Mouse (Mus musculus) embryonic facial prominence, embryonic 13.5 days (tissue): ENCODE measurements at regions not wholly inside any gene's neighbourhood (a gene's known extent, or its start where the extent isn't known, plus 50 kb on each side); places are given as distances from the start of the nearest gene placed in this dataset.
"Not testable (repeated sequence)": the region's sequence is repeated elsewhere in the genome, so short reads cannot be mapped to it uniquely, and the experiment has no call there.

Experiments
- ATAC-seq: fragments of 200-750 bp; cut with Nextera tagmentation; 2 replicates; pipeline ENCODE4 v1.8.0; 2017; ENCODE audit warnings: low read depth; ENCODE audit not compliant: insufficient number of reproducible peaks, insufficient read depth, low FRiP score, low TSS enrichment
- H3K27ac ChIP-seq: fragments of 300-500 bp; sonication (generic); 2 replicates; pipeline ENCODE4 v1.5.1; 2015; ENCODE audit warnings: moderate library complexity, mild to moderate bottlenecking, inconsistent platforms
- H3K27me3 ChIP-seq: fragments of 300-500 bp; sonication (generic); 2 replicates; pipeline ENCODE4 v1.6.1; 2015; ENCODE audit warnings: mild to moderate bottlenecking, inconsistent platforms
- H3K36me3 ChIP-seq: fragments of 300-500 bp; sonication (generic); 2 replicates; pipeline ENCODE4 v1.6.1; 2015; ENCODE audit warnings: mild to moderate bottlenecking, inconsistent platforms
- H3K4me1 ChIP-seq: fragments of 300-500 bp; sonication (generic); 2 replicates; pipeline ENCODE4 v1.6.1; 2015; ENCODE audit warnings: inconsistent platforms
- H3K4me2 ChIP-seq: fragments of 300-500 bp; sonication (generic); 2 replicates; pipeline ENCODE4 v1.6.1; 2015; ENCODE audit warnings: moderate library complexity, mild to moderate bottlenecking, inconsistent platforms
- H3K4me3 ChIP-seq: fragments of 300-500 bp; sonication (generic); 2 replicates; pipeline ENCODE4 v1.5.1; 2015; ENCODE audit warnings: mild to moderate bottlenecking, inconsistent platforms
- H3K9ac ChIP-seq: fragments of 300-500 bp; sonication (generic); 2 replicates; pipeline ENCODE4 v1.6.1; 2015; ENCODE audit warnings: mild to moderate bottlenecking, inconsistent platforms
- H3K9me3 ChIP-seq: fragments of 300-500 bp; sonication (generic); 2 replicates; pipeline ENCODE4 v1.6.1; 2016; ENCODE audit warnings: inconsistent platforms
- WGBS: fragments of 180-500 bp; shearing (Covaris S2); methylation state at CpG from one replicate; pipeline ENCODE4 v1.1.7; 2015; ENCODE audit warnings: mixed read lengths; 5-methylcytosine and 5-hydroxymethylcytosine counted together

DNA sequence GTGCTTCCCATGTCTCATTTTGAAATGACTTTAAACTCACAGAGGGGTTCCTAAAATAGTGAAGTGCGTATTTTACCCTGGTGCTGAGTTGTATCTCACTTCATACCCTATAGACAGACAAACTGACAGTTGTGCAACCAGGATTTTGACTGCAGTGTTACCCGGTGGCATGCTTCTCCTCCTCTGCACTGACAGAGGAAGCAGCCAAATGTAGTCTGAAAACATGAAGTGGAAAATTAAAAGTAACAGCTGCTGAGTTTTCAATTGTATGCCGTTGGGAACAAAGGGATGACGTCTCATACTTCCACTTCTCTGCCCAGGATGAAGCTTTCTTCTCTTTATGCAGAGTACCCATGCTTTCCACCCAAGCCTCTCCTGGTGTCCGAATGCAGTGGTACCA is 155.0 kb downstream of the Wdr11 start:
- H3K27ac ChIP-seq, result peak overlapping the region; percentile 79
- H3K27me3 ChIP-seq, result no peaks in the 10 kb centered on the region
- H3K9ac ChIP-seq, result no peak overlapping the region
- no peak overlapping the region for H3K4me3 ChIP-seq
- 59% methylated on average over 5 of the region's 5 CpGs for WGBS
- no peak for ATAC-seq
- H3K4me2 ChIP-seq, result no peak overlapping the region
- no peaks in the 10 kb centered on the region for H3K36me3 ChIP-seq
- H3K4me1 ChIP-seq, result peaks cover 49% of the 10 kb centered on the region
- H3K9me3 ChIP-seq, result 0 out of 2 replicates have a peak, but pooled peaks cover 8% of the 10 kb centered on the region

GRCm38 (mm10) chr7:129750936-129751335 is 159.3 kb downstream of the Wdr11 start:
- peak overlapping the region; percentile 68 for H3K27ac ChIP-seq
- no peak for ATAC-seq

GRCm38 (mm10) chr7:129754737-129755136 is 163.1 kb downstream of the Wdr11 start:
- Histone ChIP-seq H3K9me3 (peaks cover 3% of the 10 kb centered on the region; the same call in 1 of the 2 replicates), H3K9ac (no peak overlapping the region), H3K27ac (no peak overlapping the region), H3K4me1 (peaks cover 19% of the 10 kb centered on the region), H3K4me2 (no peak overlapping the region), H3K4me3 (no peak overlapping the region), H3K36me3 (no peaks in the 10 kb centered on the region), H3K27me3 (no peaks in the 10 kb centered on the region)
- WGBS, result 73% methylated on average over 5 of the region's 5 CpGs
- ATAC-seq, result no peak

More at GRCm38 (mm10) chr7:129750936-129751335, 159.3 kb downstream of the Wdr11 start:
- no peak overlapping the region for H3K4me2 ChIP-seq
- H3K36me3 ChIP-seq, result no peaks in the 10 kb centered on the region
- no peak overlapping the region for H3K4me3 ChIP-seq
- H3K9me3 ChIP-seq, result 0 out of 2 replicates have a peak, but pooled peaks cover 8% of the 10 kb centered on the region
- H3K9ac ChIP-seq, result no peak overlapping the region
- peaks cover 24% of the 10 kb centered on the region for H3K4me1 ChIP-seq
- no peaks in the 10 kb centered on the region for H3K27me3 ChIP-seq

DNA sequence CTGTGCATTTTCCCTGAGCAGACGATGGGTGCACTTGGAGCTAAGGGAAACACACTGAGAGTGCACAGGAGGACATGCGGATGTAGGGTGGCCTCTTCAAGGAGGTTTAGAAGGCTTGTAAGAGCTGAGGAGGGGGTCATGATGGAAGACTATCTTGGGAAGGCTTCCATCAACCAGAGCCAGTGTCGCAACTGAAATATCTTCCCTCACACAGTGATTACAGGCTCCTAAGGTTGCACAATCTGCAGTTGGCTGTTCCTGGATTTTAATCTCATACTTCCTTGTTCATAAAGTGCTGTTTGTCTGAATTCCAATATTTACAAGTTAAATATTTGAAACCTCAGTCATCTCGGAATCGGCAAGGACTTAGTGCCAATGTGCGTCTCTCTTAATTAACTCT is 164.5 kb downstream of the Wdr11 start:
- Histone ChIP-seq H3K27me3 (no peaks in the 10 kb centered on the region), H3K9me3 (peaks cover 3% of the 10 kb centered on the region; the same call in 1 of the 2 replicates), H3K27ac (no peak overlapping the region), H3K9ac (no peak overlapping the region), H3K4me2 (no peak overlapping the region), H3K36me3 (no peaks in the 10 kb centered on the region), H3K4me3 (no peak overlapping the region), H3K4me1 (peaks cover 23% of the 10 kb centered on the region)
- no peak for ATAC-seq
- 89% methylated on average over 6 of the region's 6 CpGs for WGBS

GRCm38 (mm10) chr7:129759848-129760247 is 168.2 kb downstream of the Wdr11 start:
- H3K4me1 ChIP-seq, result peaks cover 33% of the 10 kb centered on the region
- H3K9ac ChIP-seq, result no peak overlapping the region
- no peak overlapping the region for H3K4me2 ChIP-seq
- ATAC-seq, result no peak
- no peak overlapping the region for H3K4me3 ChIP-seq
- 53% methylated on average over 4 of the region's 4 CpGs for WGBS
- H3K9me3 ChIP-seq, result peaks cover 3% of the 10 kb centered on the region; the same call in 1 of the 2 replicates
- H3K36me3 ChIP-seq, result no peaks in the 10 kb centered on the region
- peak overlapping the region; percentile 79 for H3K27ac ChIP-seq
- H3K27me3 ChIP-seq, result no peaks in the 10 kb centered on the region

- no peak overlapping the region for H3K9ac ChIP-seq
- H3K27ac ChIP-seq, result peak overlapping the region; percentile 79
- no peaks in the 10 kb centered on the region for H3K27me3 ChIP-seq
- 88% methylated on average over 2 of the region's 2 CpGs for WGBS
- no peak overlapping the region for H3K4me3 ChIP-seq
- peaks cover 34% of the 10 kb centered on the region for H3K4me1 ChIP-seq
- peaks cover 3% of the 10 kb centered on the region; the same call in 1 of the 2 replicates for H3K9me3 ChIP-seq
- H3K4me2 ChIP-seq, result no peak overlapping the region
- no peak for ATAC-seq
- H3K36me3 ChIP-seq, result no peaks in the 10 kb centered on the region
Observed at GRCm38 (mm10) chr7:129760386-129760785, 168.7 kb downstream of the Wdr11 start.

- H3K27me3 ChIP-seq, result no peaks in the 10 kb centered on the region
- H3K36me3 ChIP-seq, result no peaks in the 10 kb centered on the region
- peaks cover 36% of the 10 kb centered on the region for H3K4me1 ChIP-seq
- no peak overlapping the region for H3K4me3 ChIP-seq
- no peak overlapping the region for H3K9ac ChIP-seq
- 29% methylated on average over 5 of the region's 5 CpGs for WGBS
- H3K27ac ChIP-seq, result peak overlapping the region; percentile 30; the same call in 1 of the 2 replicates
- ATAC-seq, result no peak
- no peak overlapping the region for H3K4me2 ChIP-seq
- H3K9me3 ChIP-seq, result no peaks in the 10 kb centered on the region
Observed at GRCm38 (mm10) chr7:129763754-129764153, 172.1 kb downstream of the Wdr11 start.

GRCm38 (mm10) chr7:129764456-129764970 is 172.8 kb downstream of the Wdr11 start:
- Histone ChIP-seq H3K4me1 (peaks cover 39% of the 10 kb centered on the region), H3K27ac (peak overlapping the region; percentile 30; the same call in 1 of the 2 replicates), H3K36me3 (no peaks in the 10 kb centered on the region), H3K9me3 (no peaks in the 10 kb centered on the region), H3K27me3 (no peaks in the 10 kb centered on the region), H3K4me3 (no peak overlapping the region), H3K4me2 (no peak overlapping the region), H3K9ac (no peak overlapping the region)
- WGBS, result 78% methylated on average over 5 of the region's 5 CpGs
- ATAC-seq, result no peak

DNA sequence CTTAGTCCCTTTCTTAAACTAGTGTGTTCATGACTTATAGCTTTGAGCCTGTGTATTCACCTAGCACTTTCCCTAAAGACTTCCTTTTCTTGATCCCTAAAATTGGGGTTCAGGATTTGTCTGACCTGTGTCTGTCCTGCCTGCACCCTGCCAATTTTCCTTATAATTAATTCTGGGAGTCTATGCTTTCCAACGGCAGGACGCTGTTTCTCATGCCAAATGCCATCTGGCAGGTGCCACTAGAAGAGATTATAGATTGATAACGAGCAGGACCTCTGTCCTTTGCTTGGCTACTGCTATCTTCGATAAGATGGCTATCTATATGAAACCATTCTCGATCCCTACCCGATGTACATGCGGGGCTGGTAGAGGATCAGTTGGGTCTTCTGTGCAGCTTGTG is 174.0 kb downstream of the Wdr11 start:
- Histone ChIP-seq H3K27me3 (no peaks in the 10 kb centered on the region), H3K4me3 (no peak overlapping the region), H3K36me3 (no peaks in the 10 kb centered on the region), H3K4me1 (peaks cover 29% of the 10 kb centered on the region), H3K9ac (no peak overlapping the region), H3K27ac (no peak overlapping the region), H3K4me2 (no peak overlapping the region), H3K9me3 (no peaks in the 10 kb centered on the region)
- 88% methylated on average over 7 of the region's 7 CpGs for whole genome bisulfite sequencing
- no peak for ATAC-seq

GRCm38 (mm10) chr7:129766087-129766834 is 174.6 kb downstream of the Wdr11 start:
- Histone ChIP-seq H3K9ac (no peak overlapping the region), H3K4me3 (no peak overlapping the region), H3K4me1 (peaks cover 28% of the 10 kb centered on the region), H3K27me3 (no peaks in the 10 kb centered on the region), H3K36me3 (no peaks in the 10 kb centered on the region), H3K27ac (no peak overlapping the region), H3K9me3 (no peaks in the 10 kb centered on the region), H3K4me2 (no peak overlapping the region)
- 80% methylated on average over 6 of the region's 6 CpGs for WGBS
- no peak for ATAC-seq

DNA sequence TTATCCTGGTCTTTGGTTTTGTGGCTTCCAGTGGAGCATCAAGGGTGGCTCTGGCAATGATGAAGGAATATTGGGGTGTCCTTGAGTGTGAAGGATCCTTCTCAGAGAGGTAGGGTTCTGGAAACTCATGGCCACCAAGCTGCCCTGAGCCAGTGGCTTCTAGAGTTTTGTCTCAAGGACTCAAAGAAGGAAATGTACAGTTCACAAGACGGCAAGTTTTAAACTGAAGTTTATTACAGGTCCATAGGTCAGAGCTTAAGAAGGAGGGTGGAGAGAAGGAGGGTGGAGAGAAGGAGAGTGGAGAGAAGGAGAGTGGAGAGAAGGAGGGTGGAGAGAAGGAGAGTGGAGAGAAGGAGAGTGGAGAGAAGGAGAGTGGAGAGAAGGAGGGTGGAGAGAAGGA is 178.0 kb downstream of the Wdr11 start:
- 91% methylated on average over 1 of the region's 1 CpGs for WGBS
- not testable (repeated sequence) for H3K4me3 ChIP-seq, H3K9me3 ChIP-seq, H3K36me3 ChIP-seq, H3K27ac ChIP-seq, H3K27me3 ChIP-seq, ATAC-seq, H3K4me2 ChIP-seq, H3K9ac ChIP-seq
- peaks cover 41% of the 10 kb centered on the region for H3K4me1 ChIP-seq

GRCm38 (mm10) chr7:129771876-129772275 is 180.2 kb downstream of the Wdr11 start:
- Histone ChIP-seq H3K9me3 (no peaks in the 10 kb centered on the region), H3K4me3 (no peak overlapping the region), H3K9ac (no peak overlapping the region), H3K27ac (peak overlapping the region; percentile 55), H3K36me3 (no peaks in the 10 kb centered on the region), H3K4me1 (peaks cover 45% of the 10 kb centered on the region), H3K27me3 (no peaks in the 10 kb centered on the region), H3K4me2 (no peak overlapping the region)
- ATAC-seq, result no peak
- 69% methylated on average over 2 of the region's 2 CpGs for WGBS
